Mouse (Mus musculus) telencephalon, adult 2 months (tissue): ENCODE data around the gene Myt1l.

ENCODE experiments used
- DNase-seq: peaks from one replicate; pipeline ENCODE4 v3.0.0-alpha.2; 2011; ENCODE audit warnings: low read depth, low spot score

Gene Myt1l

DNA sequence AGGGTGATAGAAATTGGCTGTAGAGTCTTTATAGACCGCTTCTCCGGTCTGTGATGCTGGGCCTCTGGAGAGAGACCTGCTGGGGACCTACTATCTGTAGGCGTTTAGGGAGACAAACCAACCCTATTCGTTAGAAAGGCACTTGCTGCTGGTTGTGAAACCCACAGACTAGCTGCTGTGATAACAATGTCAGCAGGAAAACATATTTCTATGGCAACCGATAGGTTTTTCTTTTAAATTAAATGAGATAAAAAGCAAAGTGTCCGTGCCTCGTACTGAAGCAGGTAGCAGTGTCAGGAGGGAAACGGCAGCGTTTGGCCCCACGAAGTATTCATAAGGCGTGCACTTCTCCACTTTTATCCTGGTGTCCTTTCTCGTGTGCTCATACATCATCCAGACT, 127.5 kb downstream of the Myt1l start:
- DNase-seq, result no peak

- DNase-seq, result no peak
Measured at GRCm38 (mm10) chr12:29657061-29657460, 128.9 kb downstream of the Myt1l start.

DNA sequence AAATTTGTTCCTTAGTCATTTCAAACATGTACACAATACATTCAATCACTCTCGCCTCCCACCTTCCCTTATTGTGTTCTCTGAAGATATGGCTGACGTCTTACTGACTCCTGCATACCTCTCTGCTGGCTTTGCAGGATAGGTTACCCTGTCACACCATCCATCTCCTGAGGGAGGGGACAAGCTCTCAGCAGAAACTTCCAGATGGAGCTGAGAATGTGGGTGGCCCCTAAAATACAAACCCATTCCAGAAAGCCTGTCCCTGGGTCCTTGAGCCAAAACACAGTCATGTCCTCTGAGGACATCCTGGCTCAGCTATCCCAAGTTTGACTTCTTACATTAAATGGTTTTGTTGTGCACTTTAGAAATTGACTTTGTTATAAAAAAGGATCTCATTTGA, 129.7 kb downstream of the Myt1l start:
- no peak for DNase-seq

DNA sequence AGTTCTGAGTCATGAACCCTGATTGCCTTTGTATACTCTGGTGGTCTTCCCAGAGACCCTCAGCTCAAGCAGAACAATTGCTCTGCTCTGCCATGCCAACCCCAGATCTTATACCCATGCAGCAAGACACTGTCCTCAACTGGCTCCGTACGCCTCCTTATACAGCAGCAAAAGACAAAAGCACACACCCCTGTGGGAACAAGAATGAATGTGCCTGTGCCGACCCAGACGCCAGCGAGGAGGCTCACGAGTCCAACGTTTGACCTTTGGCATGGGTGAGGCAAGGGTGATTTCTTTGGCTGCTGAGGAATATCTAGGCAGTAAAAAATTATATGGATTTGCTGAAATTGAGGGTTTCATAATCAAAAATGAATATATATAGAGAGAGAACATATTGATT, 143.8 kb downstream of the Myt1l start:
- no peak for DNase-seq

DNA sequence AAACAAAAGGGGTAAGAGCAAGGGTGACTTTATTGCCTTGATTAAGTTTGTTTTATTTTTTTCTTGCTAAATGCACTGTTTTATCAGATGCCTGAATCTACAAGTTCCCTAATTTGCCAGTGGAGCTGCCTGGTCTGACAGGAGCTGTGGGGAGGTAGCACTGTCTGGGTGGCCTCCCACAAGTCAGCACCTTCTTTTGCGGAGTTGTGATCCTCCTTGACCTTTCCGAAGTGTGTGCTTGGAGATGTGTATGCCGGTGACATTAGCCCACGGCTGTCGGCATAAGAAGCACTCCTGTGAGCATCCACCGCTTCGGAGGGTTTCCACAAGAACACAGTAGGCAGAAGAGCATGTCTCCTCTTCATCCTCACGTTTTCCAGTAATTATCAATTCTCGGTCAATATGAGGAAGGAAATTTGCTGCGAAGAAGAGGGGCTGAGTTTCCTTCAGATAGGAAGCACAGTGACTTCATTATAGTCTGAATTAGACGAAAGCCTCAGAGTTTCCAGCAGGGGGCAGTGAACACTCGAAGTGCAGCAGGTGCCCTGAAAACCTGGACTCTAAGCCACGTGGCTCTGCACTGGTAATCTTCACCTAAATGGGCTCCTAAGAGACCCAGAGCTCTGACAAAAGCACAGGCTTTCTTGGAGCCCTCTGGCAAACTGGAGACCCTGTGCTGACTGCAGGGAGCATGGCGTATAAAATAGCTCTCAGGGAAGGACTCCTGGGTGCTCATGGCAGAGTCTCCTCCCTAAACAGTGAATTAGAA, 147.6 kb downstream of the Myt1l start:
- no peak for DNase-seq

- no peak for DNase-seq
Measured at GRCm38 (mm10) chr12:29682384-29682783, 154.2 kb downstream of the Myt1l start.

GRCm38 (mm10) chr12:29682946-29683345, 154.8 kb downstream of the Myt1l start:
- no peak for DNase-seq

GRCm38 (mm10) chr12:29686241-29686640, 158.1 kb downstream of the Myt1l start:
- no peak for DNase-seq

- no peak for DNase-seq
Measured at GRCm38 (mm10) chr12:29691566-29691965, 163.4 kb downstream of the Myt1l start.

- DNase-seq, result peak; percentile 96
Measured at GRCm38 (mm10) chr12:29695194-29695593, 167.0 kb downstream of the Myt1l start.

GRCm38 (mm10) chr12:29697526-29698500, 169.6 kb downstream of the Myt1l start:
- DNase-seq, result peak; percentile 93

DNA sequence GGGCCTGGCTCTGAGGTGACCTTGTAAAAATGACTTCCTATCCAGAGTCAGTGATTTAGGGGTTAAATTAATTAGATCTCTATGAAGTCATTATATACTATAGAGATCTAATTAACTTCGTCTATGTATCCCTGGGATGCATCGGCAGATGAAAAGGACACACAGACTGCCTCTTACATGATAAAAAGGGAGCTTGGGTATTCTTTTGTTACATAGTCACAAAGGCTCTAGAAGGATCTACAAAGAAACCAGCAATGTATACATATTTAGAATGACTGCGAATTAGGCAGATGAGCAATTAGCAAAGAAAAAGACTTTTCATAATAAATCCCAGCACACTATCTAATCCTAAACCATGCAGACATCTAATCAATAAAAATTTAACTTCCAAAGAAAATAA, 170.4 kb downstream of the Myt1l start:
- no peak for DNase-seq

- peak; percentile 79 for DNase-seq
Measured at GRCm38 (mm10) chr12:29698976-29699375, 170.8 kb downstream of the Myt1l start.

- no peak for DNase-seq
Measured at GRCm38 (mm10) chr12:29699386-29699785, 171.2 kb downstream of the Myt1l start.

- no peak for DNase-seq
Measured at GRCm38 (mm10) chr12:29700026-29700425, 171.8 kb downstream of the Myt1l start.

- no peak for DNase-seq
Measured at GRCm38 (mm10) chr12:29701076-29701475, 172.9 kb downstream of the Myt1l start.

GRCm38 (mm10) chr12:29701731-29702316, 173.6 kb downstream of the Myt1l start:
- DNase-seq, result no peak

DNA sequence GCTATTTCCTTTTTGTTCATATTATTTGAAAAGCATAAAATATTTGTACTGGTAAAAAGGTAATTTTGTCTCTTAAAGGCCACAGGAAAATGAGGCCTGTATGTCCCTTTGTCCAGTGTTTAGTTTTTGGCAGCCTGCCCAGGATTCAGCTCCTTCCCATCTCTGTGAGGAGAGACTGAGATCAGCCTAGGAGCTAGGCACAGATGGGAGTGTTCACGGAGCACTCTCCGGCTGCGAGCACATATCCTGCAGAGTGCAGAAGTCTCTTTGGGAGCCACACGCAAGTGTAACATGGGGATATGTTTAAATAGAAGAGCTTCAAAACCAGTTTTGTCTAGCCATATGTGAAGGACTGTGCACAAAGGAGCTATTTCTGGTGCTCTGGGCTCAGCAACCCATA, 174.4 kb downstream of the Myt1l start:
- peak; percentile 60 for DNase-seq

DNA sequence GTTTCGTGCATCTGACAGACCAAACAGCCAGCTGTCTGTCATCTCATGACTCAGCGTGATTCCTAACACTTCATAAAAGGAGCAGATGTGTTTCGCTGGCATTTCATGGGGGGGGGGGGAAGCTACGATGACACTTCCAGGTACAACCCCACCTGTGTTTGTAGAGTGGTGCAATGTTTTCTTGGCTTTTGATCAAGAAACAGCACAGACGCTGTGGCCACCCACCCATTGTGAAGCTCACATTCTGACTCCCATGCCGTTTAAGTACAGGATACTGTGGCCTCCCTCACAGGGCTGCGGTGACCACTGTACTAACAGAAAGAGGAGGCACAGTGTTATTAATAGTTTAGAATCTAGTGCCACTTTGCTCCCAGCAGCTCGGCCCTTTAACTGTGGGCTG, 175.4 kb downstream of the Myt1l start:
- no peak for DNase-seq

- DNase-seq, result peak; percentile 82
Measured at GRCm38 (mm10) chr12:29707094-29707493, 178.9 kb downstream of the Myt1l start.

- peak; percentile 54 for DNase-seq
Measured at GRCm38 (mm10) chr12:29708166-29708565, 180.0 kb downstream of the Myt1l start.
